Mouse (Mus musculus) Patski (cell line): Measurements from ENCODE around the gene Dolk. TPM values are rescaled to one million over a fixed set of nuclear protein-coding genes. Genes with fewer than 3 reads are reported as not detected.

Experiments
- ATAC-seq: fragments of 100-300 bp; one replicate; pipeline ENCODE4 v1.8.0; 2021
- CTCF ChIA-PET: fragments of 350-600 bp; sonication (Branson Sonifier 250); formaldehyde crosslinking; loops from one replicate; lab custom pipeline; 2022; ENCODE audit warnings: inconsistent platforms; lab: Charles Lee
- POLR2A ChIA-PET: fragments of 350-600 bp; sonication (Branson Sonifier 250); formaldehyde crosslinking; loops from one replicate; lab custom pipeline; 2022; ENCODE audit warnings: antibody characterized with exemption, inconsistent platforms; lab: Charles Lee
- DNase-seq: peaks from one replicate; pipeline ENCODE4 v3.0.0-alpha.2; 2011; ENCODE audit warnings: low read depth, low spot score
- H3K27me3 ChIP-seq: fragments of 371-371 bp; one replicate; pipeline ENCODE4 v1.5.1; 2021
- CTCF ChIP-seq: fragments of 100-300 bp; IDR thresholded peaks from one replicate; pipeline ENCODE4 v1.5.1; 2021
- in situ Hi-C: fragments of 300-500 bp; cut with MboI; formaldehyde crosslinking; loops from 3 replicates; pipeline ENCODE4 v1.11.1; 2018; ENCODE audit warnings: low pct_unique_long_range_greater_than_20kb, mixed read lengths
- polyA plus RNA-seq: library from polyadenylated mRNA; unstranded; gene quantifications from one replicate; pipeline ENCODE4 v1.2.3, GENCODE M21; 2021

The Dolk gene
- polyA plus RNA-seq, 1 experiment from 2014 or later = 24.0 TPM

DNA sequence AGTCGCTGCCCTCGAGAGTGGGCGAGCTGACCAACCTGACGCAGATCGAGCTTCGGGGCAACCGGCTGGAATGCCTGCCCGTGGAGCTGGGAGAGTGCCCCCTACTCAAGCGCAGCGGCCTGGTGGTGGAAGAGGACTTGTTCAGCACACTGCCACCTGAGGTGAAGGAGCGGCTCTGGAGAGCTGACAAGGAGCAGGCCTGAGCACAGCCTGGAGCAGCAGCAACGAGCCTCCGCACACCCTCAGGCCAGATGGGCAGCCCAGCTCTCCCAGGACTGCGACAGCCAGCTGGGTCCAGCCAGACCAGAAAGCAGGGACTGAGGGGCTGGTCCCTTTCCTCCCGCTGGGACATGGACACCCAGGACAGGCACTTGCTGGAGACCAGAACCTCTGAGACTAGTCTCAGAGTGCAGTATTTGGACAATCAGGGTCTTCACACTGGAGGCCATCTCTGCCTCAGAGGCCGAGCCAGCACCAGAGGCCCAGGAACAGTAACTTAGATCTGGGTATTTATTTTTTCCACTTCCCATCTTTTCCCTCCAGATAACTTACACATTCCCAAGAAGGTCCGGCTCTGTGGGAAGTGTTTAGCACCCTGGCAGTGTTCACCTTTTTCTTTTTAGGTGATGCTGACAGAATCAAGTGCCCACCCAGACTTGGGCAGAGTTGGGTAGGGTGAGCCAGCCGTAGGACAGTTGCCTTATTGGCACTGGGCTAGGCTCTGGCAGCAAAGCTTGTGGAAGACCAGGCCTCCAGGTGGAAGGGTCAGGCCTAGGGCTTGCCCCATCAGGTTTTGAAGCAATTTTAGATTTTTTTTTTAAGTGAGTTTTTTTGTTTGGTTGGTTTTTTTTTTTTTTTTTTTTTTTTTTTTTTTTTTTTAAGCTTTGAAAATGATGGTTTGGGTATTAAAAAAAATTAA, 24.0 kb downstream of the Dolk start:
- POLR2A ChIA-PET = interaction anchor here (1.3 kb wide), 1 partner anchor 25 kb away, joined by 3 read pairs; the partner anchor contains the start of gene Lrrc8a
- DNase-seq (no peak), ATAC-seq (no peak)
- no peak for TF ChIP-seq CTCF
- in situ Hi-C loops = loop anchor here (10.0 kb wide), 1 partner anchor 87 kb away; the partner anchor contains the start of genes Endog and Spout1
- CTCF ChIA-PET = interaction anchor here (0.7 to 1.2 kb wide), 2 partner anchors 21 to 23 kb away, joined by 3 to 4 read pairs; no protein-coding TSS in a partner anchor
- H3K27me3 ChIP-seq = no peaks in the 10 kb centered on the region

DNA sequence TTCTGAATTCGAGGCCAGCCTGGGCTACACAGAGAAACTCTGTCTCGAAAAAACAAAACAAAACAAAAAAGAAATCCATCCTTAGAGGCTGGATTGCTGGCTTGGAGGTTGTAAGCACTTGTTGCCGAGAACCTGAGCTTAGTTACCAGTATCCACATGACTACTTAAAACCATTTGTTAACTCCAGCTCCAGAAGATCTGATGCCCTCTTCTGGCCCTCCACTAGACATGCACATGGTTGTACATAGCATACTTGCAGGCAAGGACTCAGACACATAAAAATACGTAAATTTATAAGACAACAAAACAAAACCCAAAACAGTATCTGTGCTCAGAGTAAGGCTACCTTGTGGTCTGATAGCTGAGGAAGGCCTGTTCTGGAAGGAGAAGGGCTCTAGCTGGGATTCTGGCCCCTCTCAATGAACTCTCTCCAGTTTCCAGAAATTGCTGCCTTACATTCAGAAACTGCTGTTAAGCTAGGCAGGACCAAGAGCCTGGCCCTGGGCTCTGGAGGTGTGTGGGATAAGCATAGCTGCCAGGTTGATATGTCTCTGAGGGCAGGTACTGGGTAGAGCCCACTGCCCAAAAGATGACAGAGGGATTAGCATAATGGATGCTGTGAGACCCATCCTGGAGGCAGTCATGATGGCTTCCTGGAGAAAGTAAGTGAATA, 24.9 kb downstream of the Dolk start:
- in situ Hi-C loops = loop anchor here (10.0 kb wide), 1 partner anchor 86 kb away; the partner anchor contains the start of genes Endog and Spout1
- no peaks in the 10 kb centered on the region for H3K27me3 ChIP-seq
- no peak for ATAC-seq
- TF ChIP-seq CTCF = no peak
- ChIA-PET POLR2A (interaction anchor here (1.3 kb wide), 1 partner anchor 24 kb away, joined by 3 read pairs; the partner anchor contains the start of gene Lrrc8a), CTCF (interaction anchor here (0.7 to 1.2 kb wide), 2 partner anchors 20 to 22 kb away, joined by 3 to 4 read pairs; no protein-coding TSS in a partner anchor)
- DNase-seq = no peak

DNA sequence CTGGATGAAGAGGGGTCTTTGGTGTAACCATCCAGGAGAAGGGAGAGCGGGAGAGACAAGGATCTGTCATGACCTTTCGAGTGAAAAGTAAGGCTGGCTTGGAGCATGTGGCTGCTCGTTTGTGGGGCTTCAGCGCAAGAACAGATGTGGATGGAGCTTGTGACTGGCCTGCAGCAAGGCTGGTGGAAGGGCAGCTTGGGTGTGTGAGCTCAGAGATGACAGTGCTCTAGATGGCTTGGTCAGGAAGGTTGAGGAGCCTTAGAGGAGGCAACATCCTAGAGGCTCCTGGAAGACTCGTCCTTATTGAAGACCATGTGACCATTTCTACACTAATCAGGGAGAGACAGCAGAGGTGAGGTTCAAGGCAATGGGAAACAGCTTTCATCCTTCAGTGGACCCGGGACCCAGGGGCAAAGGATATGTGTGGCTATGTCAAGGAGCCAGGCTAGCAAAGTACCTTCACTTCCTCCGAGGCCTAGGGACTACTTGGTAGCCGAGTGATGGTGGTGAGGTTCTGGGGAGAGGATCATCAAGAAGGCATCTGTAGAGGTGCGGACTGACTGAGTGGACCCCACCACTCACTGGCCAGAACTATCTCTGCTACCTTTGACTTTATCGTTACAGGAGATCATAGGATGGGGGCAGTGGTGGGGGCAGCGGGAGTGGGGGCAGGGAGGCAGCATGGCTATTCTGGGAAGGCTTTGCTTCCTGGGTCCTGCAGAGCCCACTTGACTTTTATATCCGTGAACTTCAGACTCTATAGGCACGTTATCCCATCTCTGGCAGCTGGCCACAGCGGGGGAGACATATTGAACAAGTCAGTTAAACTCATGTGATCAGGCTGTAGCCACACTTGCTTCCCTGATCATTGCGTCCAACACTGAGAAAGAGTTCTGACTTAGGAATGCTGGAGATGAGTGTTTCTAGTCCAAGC, 26.7 kb downstream of the Dolk start:
- H3K27me3 ChIP-seq = no peaks in the 10 kb centered on the region
- TF ChIP-seq CTCF = no peak
- no peak for DNase-seq
- ChIA-PET CTCF (no interaction called here), POLR2A (no interaction called here)
- in situ Hi-C loops = loop anchor here (10.0 kb wide), 1 partner anchor 85 kb away; the partner anchor contains the start of genes Endog and Spout1
- no peak for ATAC-seq

DNA sequence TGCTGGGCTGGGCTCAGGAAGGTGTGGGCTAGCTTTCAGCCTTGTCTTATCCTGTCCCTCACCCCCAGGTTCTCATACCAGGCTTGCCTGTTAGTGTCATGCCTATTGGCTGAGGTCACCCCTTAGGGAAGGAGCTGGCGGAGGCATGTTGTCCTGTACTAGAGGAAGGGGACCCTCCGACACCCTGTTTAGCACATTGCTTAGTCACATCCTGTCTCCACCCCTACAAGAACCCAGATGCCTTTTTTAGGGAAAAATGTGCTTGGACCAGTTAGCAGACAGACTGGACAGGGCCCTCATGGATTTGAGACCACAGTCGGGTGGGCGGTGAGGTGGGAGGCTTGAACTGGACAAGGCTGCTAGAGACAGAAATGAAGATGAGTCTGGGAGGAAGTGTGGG, 27.5 kb downstream of the Dolk start:
- H3K27me3 ChIP-seq = no peaks in the 10 kb centered on the region
- in situ Hi-C loops = no loop called here
- no peak for TF ChIP-seq CTCF
- ATAC-seq = no peak
- ChIA-PET CTCF (no interaction called here), POLR2A (no interaction called here)
- DNase-seq = no peak

DNA sequence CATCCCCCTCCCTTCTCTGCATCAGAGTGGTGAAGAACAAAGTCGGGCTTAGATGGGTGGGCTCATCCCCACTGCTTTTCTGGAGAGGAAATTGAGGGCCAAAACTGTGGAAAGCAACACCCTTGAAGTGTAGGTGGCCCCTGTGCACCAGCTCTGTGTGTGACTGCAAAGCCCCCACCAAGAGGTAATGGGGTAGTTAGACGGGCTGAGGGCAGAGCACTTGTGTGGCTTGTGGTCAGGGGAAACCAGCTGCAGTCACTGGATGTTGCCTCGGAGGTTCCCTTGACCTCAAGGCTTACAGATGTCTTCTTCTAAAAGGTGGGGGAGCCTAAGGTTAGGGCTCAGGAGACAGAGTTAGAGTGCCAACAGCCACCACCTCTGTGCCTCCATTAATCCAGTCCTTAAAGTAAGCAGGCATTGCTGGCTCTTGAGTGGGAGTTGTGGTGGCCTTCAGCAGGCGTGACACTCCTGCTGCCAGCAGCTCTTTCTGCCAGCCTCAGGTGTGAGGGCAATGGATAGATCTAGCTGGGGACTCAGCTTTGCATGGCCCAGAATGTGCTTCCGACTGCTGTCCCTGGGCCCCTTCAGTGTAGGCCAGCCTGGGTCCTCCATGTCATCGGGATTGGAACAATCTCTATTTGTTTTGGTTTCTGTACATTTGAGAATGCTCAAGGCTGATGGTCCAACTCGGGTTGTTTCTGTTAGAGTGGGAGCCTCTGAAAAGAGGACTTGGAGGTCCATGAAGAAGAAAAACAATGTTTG, 28.3 kb downstream of the Dolk start:
- H3K27me3 ChIP-seq = no peaks in the 10 kb centered on the region
- DNase-seq (no peak), ATAC-seq (no peak)
- in situ Hi-C loops = no loop called here
- ChIA-PET POLR2A (interaction anchor here (1.9 kb wide), 1 partner anchor 9 kb away, joined by 7 read pairs; the partner anchor contains the start of gene Phyhd1), CTCF (no interaction called here)
- TF ChIP-seq CTCF = no peak

GRCm38 (mm10) chr2:30256616-30257350, 29.4 kb downstream of the Dolk start:
- no peak for TF ChIP-seq CTCF
- POLR2A ChIA-PET = interaction anchor here (0.6 to 1.9 kb wide), 3 partner anchors 10 to 100 kb away, joined by 3 to 7 read pairs (median 3); partner anchors contain the start of gene Phyhd1
- DNase-seq (no peak), ATAC-seq (no peak)
- in situ Hi-C loops = no loop called here
- H3K27me3 ChIP-seq = no peaks in the 10 kb centered on the region
- CTCF ChIA-PET = interaction anchor here (0.8 to 0.9 kb wide), 2 partner anchors 15 to 17 kb away, joined by 3 to 4 read pairs; partner anchors contain the start of gene Gm28035

DNA sequence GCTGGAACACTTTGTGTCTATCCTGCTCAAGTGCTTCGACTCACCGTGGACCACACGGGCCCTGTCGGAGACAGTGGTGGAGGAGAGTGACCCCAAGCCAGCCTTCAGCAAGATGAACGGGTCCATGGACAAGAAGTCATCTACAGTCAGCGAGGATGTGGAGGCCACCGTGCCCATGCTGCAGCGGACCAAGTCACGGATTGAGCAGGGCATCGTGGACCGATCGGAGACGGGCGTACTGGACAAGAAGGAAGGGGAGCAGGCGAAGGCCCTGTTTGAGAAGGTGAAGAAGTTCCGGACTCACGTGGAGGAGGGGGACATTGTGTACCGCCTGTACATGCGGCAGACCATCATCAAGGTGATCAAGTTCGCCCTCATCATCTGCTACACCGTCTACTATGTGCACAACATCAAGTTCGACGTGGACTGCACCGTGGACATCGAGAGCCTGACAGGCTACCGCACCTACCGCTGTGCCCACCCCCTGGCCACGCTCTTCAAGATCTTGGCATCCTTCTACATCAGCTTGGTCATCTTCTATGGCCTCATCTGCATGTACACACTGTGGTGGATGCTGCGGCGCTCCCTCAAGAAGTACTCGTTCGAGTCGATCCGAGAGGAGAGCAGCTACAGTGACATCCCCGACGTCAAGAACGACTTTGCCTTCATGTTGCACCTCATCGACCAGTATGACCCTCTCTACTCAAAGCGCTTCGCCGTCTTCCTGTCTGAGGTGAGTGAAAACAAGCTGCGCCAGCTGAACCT, 30.3 kb downstream of the Dolk start:
- ATAC-seq = no peak
- in situ Hi-C loops = no loop called here
- no peaks in the 10 kb centered on the region for H3K27me3 ChIP-seq
- CTCF ChIA-PET = interaction anchor here (0.9 kb wide), 1 partner anchor 14 kb away, joined by 4 read pairs; no protein-coding TSS in a partner anchor
- POLR2A ChIA-PET = interaction anchor here (0.6 to 1.9 kb wide), 3 partner anchors 11 to 101 kb away, joined by 3 to 7 read pairs (median 3); partner anchors contain the start of gene Phyhd1
- no peak for DNase-seq
- no peak for TF ChIP-seq CTCF

DNA sequence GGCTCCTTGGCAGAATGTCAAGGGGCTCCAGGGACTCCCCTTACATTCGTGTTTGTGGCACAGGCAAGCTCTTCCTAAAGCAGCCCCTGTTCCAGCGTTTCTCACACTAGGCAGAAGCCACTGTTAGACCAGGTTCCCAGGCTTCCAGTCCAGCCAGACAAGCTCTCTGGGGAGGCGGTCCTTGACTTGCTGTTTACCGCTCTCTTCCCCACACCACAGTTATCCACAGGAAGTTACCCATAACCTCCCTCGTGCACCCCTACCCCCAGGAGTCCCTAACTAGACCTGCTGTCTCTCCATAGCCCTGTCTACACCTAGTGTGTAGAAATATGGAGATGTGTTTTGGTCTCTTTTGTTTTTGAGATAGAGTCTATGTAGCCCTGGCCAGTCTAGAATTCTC, 32.3 kb downstream of the Dolk start:
- in situ Hi-C loops = no loop called here

More for the DNA sequence above, 32.3 kb downstream of the Dolk start:
- ATAC-seq (no peak), DNase-seq (no peak)
- no peak for TF ChIP-seq CTCF
- ChIA-PET CTCF (no interaction called here), POLR2A (no interaction called here)
- H3K27me3 ChIP-seq = no peaks in the 10 kb centered on the region
